Mouse (Mus musculus) large intestine, adult 2 months (tissue): ENCODE results near the gene 4930548H24Rik. TPM values are rescaled to one million over a fixed set of nuclear protein-coding genes. Genes with fewer than 3 reads are reported as not detected.
"Not testable (repeated sequence)": the region's sequence is repeated elsewhere in the genome, so short reads cannot be mapped to it uniquely, and the experiment has no call there.

ENCODE experiments used
- DNase-seq: peaks from one replicate; pipeline ENCODE4 v3.0.0-alpha.2; 2012; ENCODE audit warnings: low read depth, low spot score
- WGBS: fragments of 180-500 bp; shearing (Covaris S2); methylation state at CpG from one replicate; pipeline ENCODE4 v1.1.7; 2018; 5-methylcytosine and 5-hydroxymethylcytosine counted together
- polyA plus RNA-seq: library from polyadenylated mRNA; depleted of rRNA; stranded (reverse); fragments of >200 nt; gene quantifications from 2 replicates; pipeline ENCODE4 v1.2.3, GENCODE M21; 2012; rRNA removed

The 4930548H24Rik gene
- not detected in 2 replicates for polyA plus RNA-seq

DNA sequence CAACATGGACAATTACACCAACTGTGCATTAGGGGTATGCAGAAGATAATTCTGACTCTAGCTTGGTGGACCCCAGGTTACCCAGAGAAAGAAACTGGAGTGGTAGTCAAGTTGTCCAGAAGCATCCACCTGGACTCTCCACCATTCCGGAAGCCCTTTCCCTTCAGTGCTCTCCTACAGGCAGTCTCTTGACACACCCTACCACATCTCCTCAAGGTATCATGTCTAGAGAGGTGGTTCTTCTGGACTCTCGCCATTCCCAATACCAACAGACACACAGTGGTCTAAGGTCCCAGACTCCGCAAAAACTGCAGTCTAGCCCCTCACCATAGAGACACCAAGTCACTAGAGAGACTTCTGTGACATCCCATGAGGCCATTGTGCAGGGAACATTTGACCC lies at the start of gene 4930548H24Rik:
Gene 4930548H24Rik, plus strand, starts transcription at position 301 of the 400 bp plus-strand sequence.
- WGBS, result 97% methylated on average over 3 of the region's 3 CpGs
- no peak for DNase-seq

GRCm38 (mm10) chr5:31451336-31451735 lies 34.2 kb upstream of the 4930548H24Rik start:
- peak; percentile 70 for DNase-seq
- WGBS, result 28% methylated on average over 2 of the region's 2 CpGs

GRCm38 (mm10) chr5:31451878-31452561 lies 33.5 kb upstream of the 4930548H24Rik start, which contains the start of gene Zfp512:
Zfp512 (plus strand) TSS chr5:31452431.
- peak; percentile 86 for DNase-seq
- 6% methylated on average over 23 of the region's 23 CpGs for WGBS

GRCm38 (mm10) chr5:31452562-31452878 lies 33.0 kb upstream of the 4930548H24Rik start:
- DNase-seq, result no peak
- 2% methylated on average over 11 of the region's 11 CpGs for WGBS

DNA sequence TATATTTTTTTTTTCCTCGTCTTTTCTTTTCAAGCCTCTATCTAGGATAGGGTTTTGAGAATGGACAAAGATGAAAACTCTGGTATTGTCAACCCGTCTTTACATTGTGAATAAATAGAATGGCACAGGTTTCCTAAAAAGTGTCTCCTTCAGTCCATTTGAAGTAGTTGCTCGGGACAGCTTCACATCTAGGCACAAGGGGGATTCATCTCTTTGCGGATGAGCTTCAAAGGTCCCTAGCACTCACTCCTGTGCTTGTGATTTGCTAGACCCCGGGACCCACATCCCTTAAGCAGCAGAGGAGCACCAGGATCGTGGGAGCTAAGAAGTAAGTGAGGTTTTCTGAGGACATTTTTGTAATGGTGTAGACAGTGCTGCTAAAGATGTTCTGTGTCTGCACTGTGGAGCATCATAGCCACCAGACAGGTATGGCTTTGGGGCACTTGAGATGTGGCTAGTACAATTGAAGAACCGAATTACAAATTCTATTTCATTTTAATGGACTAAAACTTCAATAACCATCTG lies 32.6 kb upstream of the 4930548H24Rik start:
- 8% methylated on average over 7 of the region's 7 CpGs for WGBS
- no peak for DNase-seq

- DNase-seq, result no peak
- WGBS, result 74% methylated on average over 3 of the region's 3 CpGs
These were observed 17.7 kb upstream of the 4930548H24Rik start for GRCm38 (mm10) chr5:31467798-31468197.

GRCm38 (mm10) chr5:31469711-31470110 lies 15.8 kb upstream of the 4930548H24Rik start:
- WGBS, result 91% methylated on average over 6 of the region's 6 CpGs
- no peak for DNase-seq

GRCm38 (mm10) chr5:31470334-31470733 lies 15.2 kb upstream of the 4930548H24Rik start:
- no peak for DNase-seq
- WGBS, result 77% methylated on average over 7 of the region's 7 CpGs

DNA sequence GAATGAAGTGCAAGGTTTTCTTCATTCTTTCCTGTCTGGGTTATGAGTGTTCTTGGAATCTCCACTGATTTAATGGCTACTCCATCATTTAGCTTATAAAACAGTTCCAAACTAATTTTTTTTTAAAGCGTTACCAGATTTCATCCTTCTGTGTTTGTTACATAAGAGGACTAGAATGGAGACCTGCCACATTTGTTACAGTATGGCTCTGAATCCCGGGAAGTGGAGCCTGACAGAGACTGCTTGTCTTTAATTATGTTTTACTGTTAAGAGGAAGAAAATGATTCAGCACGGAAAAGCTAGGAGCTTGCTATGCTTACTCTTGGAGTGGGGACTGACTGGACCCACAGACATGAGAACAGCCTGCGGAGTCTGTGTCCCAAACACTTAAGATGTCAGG lies 5.0 kb upstream of the 4930548H24Rik start:
- DNase-seq, result no peak
- 90% methylated on average over 4 of the region's 4 CpGs for WGBS

GRCm38 (mm10) chr5:31487889-31488288 lies 2.3 kb downstream of the 4930548H24Rik start:
- 87% methylated on average over 3 of the region's 3 CpGs for WGBS
- no peak for DNase-seq

- no peak for DNase-seq
- 57% methylated on average over 7 of the region's 7 CpGs for WGBS
These were observed 3.7 kb downstream of the 4930548H24Rik start for GRCm38 (mm10) chr5:31489116-31489769.

DNA sequence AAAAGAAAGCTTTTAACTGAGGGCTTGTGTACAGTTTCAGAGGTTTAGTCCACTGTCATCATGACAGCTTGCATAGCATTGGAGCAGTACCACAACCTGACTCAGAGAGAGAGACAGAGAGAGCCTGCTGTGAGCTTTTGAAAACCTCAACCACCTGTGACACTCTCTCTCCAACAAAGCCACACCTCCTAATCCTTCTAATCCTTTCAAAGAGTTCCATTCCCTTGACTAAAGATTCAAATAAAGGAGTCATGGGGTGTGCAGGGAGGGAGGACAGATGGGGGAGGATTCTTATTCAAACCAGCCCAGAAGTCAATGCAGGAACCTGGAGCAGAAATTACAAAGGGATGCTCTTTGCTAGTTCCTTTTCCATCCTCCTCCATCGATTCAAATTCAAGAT lies 6.5 kb downstream of the 4930548H24Rik start:
- no peak for DNase-seq
- WGBS, result 65% methylated on average over 1 of the region's 1 CpGs

DNA sequence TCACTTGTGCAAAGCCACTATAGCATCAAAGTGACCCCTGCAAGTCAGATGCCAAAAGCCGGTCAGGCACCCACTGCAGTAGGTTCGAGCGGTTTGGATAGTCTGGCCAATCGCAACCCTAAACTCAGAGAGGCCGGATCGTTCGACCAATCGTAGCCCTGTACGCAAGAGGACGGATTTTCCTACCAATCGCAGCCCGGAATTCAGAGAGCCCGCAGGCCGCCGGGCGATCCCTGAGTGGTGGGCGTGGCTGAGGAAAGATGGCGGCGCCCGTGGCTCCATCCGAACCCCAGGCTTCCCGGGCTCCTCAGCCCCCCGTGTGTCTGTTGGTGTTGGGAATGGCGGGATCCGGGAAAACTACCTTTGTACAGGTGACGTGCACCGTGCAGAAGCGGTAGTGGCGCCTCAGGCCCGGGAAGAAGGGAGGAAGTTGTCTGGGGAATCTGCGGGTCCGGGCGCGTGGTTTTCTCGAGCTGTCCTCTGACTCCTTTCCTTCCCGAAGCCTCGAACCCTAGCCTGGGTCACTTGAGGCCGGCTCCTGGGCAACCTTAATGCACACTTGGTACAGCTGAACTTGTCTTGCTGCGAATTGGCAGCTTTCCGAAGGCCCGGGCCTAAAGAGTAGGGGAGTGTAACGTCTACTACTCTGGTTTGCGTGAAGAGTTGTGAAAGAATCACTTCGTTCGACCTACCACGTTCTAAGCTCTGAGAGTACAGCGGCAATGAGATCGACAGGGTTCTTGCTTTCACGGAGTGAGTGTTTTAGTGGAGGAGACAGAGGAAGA lies 9.2 kb downstream of the 4930548H24Rik start, which contains the start of gene Gpn1:
Gene Gpn1, plus strand, starts transcription at position 229 of the 785 bp plus-strand sequence.
- WGBS, result under 1% methylated on average over 49 of the region's 49 CpGs
- peak; percentile 91 for DNase-seq

DNA sequence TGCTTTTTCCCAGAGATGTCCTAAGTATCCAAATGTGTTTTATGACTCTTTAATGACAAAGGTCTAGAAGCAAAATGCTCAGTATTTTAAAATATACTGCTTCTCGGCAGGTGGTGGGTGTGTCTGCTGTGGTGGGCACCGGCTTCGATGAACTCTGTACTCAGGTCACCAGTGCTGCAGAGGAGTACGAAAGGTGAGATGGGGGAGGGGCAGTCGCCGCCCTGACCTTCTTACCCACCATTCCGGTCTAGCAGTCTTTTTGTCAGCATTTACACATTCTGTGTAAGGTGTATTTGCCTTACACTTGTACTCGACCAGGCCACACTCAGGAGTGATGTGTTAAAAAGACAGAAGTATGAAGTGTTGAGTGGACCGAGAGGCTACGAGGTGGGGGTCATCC lies 19.3 kb downstream of the 4930548H24Rik start:
- WGBS, result 72% methylated on average over 10 of the region's 10 CpGs
- no peak for DNase-seq

- no peak for DNase-seq
- 35% methylated on average over 1 of the region's 1 CpGs for WGBS
These were observed 26.9 kb downstream of the 4930548H24Rik start for GRCm38 (mm10) chr5:31512481-31512880.

DNA sequence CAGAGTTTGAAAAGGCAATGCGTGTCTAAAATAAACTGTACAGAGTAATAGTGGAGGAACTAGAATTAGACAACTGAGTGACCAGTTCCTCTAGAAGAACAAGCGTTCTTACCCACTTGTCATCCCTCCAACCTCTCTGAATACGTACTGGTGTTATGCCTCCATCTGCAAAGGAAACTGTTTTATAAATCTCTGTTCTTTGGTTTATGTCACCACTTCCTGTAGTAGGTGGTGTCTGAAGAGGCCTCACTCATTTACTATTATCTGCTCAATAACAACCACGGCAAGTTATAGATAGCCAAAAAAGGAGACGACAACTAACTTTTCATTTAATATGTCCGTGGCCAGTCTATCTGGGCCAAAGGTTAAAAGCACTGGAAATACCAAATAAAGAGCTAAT lies 35.0 kb downstream of the 4930548H24Rik start:
- no peak for DNase-seq
- WGBS, result 88% methylated on average over 6 of the region's 6 CpGs

DNA sequence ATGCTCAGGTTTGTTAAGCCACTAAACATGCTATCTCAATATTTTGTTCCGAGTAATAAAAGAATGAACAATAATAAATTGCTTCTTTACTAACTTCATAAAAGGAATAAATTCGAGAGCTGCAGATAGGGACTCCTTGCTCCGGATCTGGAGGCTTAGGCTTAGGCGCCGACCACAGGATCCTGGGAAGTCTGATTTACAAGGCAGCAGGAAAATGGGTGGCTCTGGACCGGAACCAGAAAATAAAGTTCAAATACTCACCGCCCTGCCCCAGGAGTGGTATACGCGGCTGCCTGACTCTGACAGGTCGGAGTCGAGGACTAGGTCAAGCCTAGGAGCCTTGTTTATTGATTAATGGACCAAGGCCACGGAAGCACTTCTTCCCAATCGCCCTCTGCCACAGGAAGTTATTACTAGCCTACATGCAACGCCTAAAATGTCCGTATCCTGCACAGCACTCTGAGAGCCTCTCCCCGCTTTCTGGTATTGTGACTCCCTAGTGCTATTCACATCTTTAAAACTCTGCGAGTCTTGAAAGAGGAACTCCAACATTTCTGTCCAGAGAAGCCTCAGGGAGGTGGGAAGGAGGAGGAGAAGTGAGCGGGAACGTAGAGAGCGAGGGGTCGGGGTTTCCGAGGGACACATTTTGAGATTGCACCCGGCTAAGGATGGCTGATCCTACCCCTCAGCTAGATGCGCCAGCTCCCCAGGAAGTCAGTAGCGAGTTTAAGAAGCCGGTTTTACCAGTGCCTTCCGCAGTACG lies 41.0 kb downstream of the 4930548H24Rik start, which contains the start of gene Slc4a1ap:
Gene Slc4a1ap, plus strand, starts transcription at position 642 of the 763 bp plus-strand sequence.
- peak; percentile 60 for DNase-seq
- WGBS, result under 1% methylated on average over 28 of the region's 28 CpGs

- no peak for DNase-seq
- 2% methylated on average over 40 of the region's 40 CpGs for WGBS
These were observed 41.7 kb downstream of the 4930548H24Rik start for GRCm38 (mm10) chr5:31527117-31527680.

DNA sequence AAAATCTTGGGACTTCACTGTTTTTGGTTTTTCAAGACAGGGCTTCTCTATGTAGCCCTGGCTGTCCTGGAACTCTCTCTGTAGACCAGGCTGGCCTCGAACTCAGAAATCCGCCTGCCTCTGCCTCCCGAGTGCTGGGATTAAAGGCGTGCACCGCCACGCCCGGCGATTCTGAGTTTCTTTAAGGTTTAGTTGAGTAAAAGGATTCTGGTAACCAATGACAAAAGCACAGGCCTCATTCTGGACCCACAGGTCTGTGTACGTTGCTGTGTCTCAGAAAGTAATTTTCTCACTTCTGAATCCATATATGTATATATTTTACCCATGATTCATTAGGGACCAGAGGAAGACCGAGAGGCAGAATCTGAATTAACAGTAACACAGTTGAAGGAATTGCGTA lies 42.2 kb downstream of the 4930548H24Rik start, which contains the start of gene Supt7l:
Gene Supt7l, minus strand, starts transcription at position 101 of the 400 bp plus-strand sequence.
- WGBS, result 68% methylated on average over 11 of the region's 11 CpGs

More for the DNA sequence above, 42.2 kb downstream of the 4930548H24Rik start, which contains the start of gene Supt7l:
- DNase-seq, result not testable (repeated sequence)
